Mouse (Mus musculus): ENCODE measurements around the gene Trmt112.

DNA sequence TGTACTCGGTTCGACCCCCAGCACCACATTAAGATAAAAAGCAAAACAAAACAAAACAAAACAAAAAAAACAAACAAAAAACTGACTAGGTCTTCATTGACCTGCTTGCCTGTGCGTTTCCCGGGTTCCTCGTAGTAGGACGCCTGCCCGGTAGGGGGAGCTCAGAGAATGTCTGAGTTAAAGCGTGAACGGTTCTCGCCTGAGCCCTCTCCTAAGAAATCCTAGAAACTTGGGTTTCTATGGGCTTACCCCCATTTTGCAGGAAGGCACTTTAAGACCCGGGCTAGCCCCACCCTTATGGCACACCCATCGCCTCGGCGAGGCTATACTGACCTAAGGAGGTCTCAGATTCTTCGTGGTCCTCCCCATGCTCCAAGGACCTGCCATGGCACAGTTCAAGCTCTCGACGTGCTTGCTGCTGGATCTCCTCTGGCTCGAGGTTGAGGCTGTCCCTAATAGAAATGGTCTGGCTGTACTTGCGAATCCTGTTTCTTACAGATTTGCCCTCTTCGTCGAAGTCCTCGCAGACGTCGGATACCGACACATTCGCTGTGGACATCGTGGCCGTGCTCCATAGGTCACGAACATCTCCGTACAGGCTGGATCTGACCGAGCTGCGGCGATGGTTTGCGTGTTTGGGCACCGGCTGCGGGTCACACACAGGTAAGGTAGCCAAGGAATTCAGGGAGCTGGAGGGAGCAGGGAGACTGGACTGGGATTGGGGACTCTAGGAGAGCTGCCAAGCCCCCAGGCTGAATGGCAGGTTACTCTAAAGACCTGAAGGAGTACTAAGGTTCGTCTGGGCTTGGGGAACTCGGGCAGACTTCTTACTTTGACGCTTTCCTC, 15.2 kb downstream of the Trmt112 start:
- peak; percentile 97 for TF ChIP-seq CTCF (IDR thresholded peaks at IDR 0.05)
- no peak for TF ChIP-seq POLR2A (IDR thresholded peaks at IDR 0.05; ENCODE audit: insufficient read depth, low read depth, low read length)

All from heart, adult 2 months (tissue).